Mouse (Mus musculus) retina, postnatal 1 day (tissue): ENCODE data around the gene Tdpoz1.
"Not testable (repeated sequence)": the region's sequence is repeated elsewhere in the genome, so short reads cannot be mapped to it uniquely, and the experiment has no call there.

ENCODE experiments used
- DNase-seq: peaks from one replicate; pipeline ENCODE4 v3.0.0-alpha.2; 2012

Tdpoz1 gene

DNA sequence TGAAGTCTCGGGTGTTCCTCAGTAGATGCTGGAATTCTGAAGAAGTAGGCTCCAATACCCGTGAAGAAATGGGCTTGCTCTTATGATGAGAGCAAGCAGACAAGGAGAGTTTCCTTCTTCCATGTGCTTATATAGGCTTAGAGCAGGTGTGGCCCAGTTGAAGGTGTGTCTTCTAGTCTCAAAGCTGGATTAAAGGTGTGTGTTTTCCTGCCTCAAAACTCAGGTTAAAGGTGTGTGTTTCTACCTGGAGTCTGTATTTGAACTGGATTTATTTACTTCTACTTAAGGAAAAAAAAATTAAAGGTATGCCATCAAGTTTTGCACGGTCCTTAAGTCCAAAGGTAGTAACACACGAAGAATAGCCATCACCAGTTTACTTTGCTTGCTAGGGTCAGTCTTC, at the start of gene Tdpoz1:
Gene Tdpoz1 (minus strand): TSS at position 101 of the 400 bp plus-strand sequence.
- DNase-seq: not testable (repeated sequence)

DNA sequence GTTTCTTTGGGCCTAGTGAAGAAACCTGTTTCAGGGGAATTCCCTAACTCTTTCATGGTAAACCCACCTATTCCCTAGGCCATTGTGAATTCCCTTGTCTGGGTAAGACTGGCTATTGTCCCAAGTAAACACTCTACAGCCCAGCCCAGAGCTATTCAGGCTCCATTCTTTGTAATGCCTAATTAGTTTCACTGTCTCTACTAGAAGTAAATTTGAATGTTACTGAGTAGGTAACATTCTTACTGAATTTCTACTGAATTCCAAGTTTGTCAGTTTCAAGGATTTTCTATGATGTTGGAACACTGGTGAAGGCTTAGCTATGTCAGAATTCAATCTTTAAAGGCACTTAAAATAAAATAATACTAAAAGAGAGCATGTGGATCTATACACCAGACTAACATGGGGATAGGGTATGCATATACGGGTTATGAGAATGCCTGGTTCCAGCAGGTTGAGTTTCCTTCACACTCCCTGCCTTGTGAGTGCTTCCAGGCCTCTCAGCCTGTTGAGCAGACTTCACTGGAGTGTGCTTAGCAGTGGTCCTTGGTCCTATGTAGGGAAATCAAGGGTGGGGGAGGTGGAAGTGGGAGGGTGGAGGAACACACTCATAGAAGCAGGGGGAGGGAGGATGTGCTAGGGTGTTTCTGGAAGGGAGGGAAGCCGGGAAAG, 33.0 kb upstream of the Tdpoz1 start:
- DNase-seq: not testable (repeated sequence)

DNA sequence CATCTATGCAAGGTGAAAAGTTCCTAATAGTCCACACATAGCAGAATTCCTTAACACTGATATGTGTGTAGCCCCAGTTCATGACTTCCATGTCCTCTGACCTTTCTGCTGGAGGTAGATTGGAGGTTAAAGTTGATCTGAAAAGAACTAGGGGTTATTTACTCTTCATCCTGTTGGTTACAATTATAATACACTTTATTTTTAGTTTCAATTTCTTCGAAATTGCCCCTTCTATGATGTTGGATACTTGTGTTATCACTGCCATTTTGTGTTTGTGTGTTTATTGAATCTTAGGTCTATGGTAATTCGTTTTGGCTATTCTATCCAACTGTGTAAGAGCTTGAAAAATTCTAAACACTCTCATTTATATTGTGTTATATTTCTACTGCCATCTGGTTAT, 16.9 kb upstream of the Tdpoz1 start, which contains the start of gene Gm37596:
Gene Gm37596 (minus strand): TSS at position 101 of the 400 bp plus-strand sequence.
- DNase-seq: not testable (repeated sequence)

- not testable (repeated sequence) for DNase-seq
Observed at GRCm38 (mm10) chr3:93670805-93671503, 5.2 kb downstream of the Tdpoz1 start.

DNA sequence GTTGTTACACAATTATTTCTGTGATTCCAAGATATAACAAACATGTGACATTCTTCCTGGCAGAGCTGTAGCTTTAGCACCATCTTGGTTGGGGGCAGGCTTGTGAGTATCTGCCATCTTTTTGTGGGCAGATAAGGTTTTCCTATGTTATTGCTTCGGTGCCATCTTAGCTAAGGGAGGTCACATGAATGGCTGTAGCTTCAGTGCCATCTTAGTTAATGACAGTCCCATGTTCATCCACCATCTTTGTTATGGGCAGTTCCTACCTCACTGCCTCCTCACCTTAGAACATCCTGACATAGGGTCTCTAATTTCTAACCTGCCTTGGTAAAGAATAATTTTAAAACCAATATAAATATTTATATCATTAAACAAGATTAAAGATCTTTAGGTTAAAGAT, 21.9 kb downstream of the Tdpoz1 start:
- DNase-seq: no peak

DNA sequence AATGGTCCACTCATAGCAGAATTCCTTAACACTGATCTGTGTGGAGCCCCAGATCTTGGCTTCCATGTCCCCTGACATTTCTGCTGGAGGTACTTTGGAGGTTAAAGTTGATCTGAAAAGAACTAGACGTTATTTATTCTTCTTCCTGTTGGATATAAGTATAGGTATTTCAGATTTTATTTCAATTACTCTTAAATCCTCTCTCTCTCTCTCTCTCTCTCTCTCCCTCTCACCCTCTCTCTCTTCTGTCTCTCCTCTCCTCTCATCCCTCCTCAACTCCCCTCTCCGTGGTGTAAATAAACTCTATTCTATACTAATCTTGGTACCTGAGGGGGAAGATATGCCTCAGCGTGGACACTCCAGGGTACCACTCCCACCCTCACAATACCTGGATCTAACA, 23.5 kb downstream of the Tdpoz1 start, which contains the start of gene Tdpoz2:
Gene Tdpoz2 (minus strand): TSS at position 101 of the 400 bp plus-strand sequence.
- no peak for DNase-seq

DNA sequence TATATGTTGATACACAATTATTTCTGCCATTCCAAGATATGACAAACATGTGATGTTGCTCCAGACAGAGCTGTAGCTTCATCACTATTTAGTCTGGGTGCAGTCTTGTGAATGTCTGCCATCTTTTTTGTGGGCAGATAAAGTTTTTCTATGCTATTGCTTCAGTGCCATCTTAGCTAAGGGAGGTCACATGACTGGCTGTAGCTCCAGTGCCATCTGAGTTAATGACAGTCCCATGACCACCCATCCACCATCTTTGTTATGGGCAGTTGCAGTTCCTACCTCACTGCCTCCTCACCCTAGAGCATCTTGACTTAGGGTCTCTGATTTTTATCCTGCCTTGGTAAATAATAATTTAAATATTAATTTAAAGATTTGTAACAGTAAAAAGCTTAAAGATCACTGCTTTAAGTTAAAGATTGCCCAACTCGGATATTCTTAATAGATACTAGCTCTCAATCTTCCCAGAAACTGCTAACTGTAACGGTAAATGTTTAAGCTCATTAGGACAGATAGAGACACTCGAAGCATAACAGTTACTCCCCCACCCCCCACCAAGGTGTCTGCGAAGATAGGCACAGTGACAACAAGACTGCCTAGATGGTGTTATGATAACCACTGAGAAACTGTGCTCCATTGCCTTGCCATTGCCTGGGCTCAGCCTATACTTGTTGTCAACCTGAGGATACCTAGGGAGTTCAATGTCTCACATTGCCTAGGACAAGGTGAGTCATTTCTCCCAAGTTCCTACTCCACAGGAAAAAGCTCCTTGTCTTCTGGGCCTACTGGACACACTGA, 45.0 kb downstream of the Tdpoz1 start:
- DNase-seq: not testable (repeated sequence)
